Mouse (Mus musculus) megakaryocyte, embryonic 14.5 days (primary cell): ENCODE measurements around the gene Galnt14.

ENCODE experiments used
- FLI1 ChIP-seq: IDR thresholded peaks from 2 replicates; pipeline ENCODE4 v1.6.1; 2012; ENCODE audit warnings: low read length, inconsistent platforms, mixed read lengths
- GATA1 ChIP-seq: IDR thresholded peaks from 3 replicates; pipeline ENCODE4 v1.6.1; 2012; ENCODE audit warnings: mixed read lengths, low read length, inconsistent platforms, borderline replicate concordance

DNA sequence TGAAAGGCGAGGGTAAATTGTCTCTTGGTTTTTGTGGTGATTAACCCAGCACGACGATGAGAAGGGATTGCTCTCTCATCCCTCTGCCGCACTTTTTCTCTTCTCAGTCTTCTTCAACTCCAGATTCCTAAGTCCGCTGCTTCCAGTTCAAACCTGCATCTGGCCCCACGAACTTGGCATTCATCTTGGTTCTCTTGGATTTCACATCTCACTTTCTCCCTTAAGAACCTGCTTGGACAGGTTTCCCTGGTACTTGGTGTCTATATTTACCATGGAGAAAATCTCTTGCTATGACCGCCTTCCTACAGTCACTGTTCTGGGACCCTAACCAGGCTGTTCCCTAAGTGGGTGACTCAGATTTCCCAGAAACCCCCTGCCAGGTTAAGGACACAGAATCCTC, 188.1 kb downstream of the Galnt14 start:
- TF ChIP-seq GATA1 (no peak), FLI1 (no peak)
